Mouse (Mus musculus): ENCODE measurements around the gene Cass4. TPM values are rescaled to one million over a fixed set of nuclear protein-coding genes. Genes with fewer than 3 reads are reported as not detected.

Cass4 gene
- polyA plus RNA-seq, 1 experiment = 0.50 TPM

- no peak for DNase-seq (ENCODE audit: low read depth, low spot score)
Observed at GRCm38 (mm10) chr2:172381341-172381740, 12.3 kb upstream of the Cass4 start.

GRCm38 (mm10) chr2:172381898-172382297 lies 11.7 kb upstream of the Cass4 start:
- DNase-seq (ENCODE audit: low read depth, low spot score) = no peak
- WGBS = 87% methylated on average over 12 of the region's 12 CpGs

More at GRCm38 (mm10) chr2:172381341-172381740, 12.3 kb upstream of the Cass4 start:
- 90% methylated on average over 11 of the region's 11 CpGs for WGBS

- DNase-seq (ENCODE audit: low read depth, low spot score) = no peak
- 89% methylated on average over 3 of the region's 3 CpGs for WGBS
Observed at GRCm38 (mm10) chr2:172384715-172385114, 8.9 kb upstream of the Cass4 start.

GRCm38 (mm10) chr2:172390341-172390740 lies 3.3 kb upstream of the Cass4 start:
- 22% methylated on average over 6 of the region's 6 CpGs for WGBS
- no peak for DNase-seq (ENCODE audit: low read depth, low spot score)

GRCm38 (mm10) chr2:172392041-172392521 lies 1.5 kb upstream of the Cass4 start:
- no peak for DNase-seq (ENCODE audit: low read depth, low spot score)
- WGBS = 26% methylated on average over 10 of the region's 10 CpGs

GRCm38 (mm10) chr2:172394052-172394392 lies 428 bp downstream of the Cass4 start:
- DNase-seq (ENCODE audit: low read depth, low spot score) = no peak
- 55% methylated on average over 2 of the region's 2 CpGs for WGBS

GRCm38 (mm10) chr2:172394671-172395070 lies 1.1 kb downstream of the Cass4 start:
- WGBS = 69% methylated on average over 4 of the region's 4 CpGs

GRCm38 (mm10) chr2:172395961-172396360 lies 2.4 kb downstream of the Cass4 start:
- WGBS = 47% methylated on average over 9 of the region's 9 CpGs
- DNase-seq (ENCODE audit: low read depth, low spot score) = no peak

More at GRCm38 (mm10) chr2:172394671-172395070, 1.1 kb downstream of the Cass4 start:
- DNase-seq (ENCODE audit: low read depth, low spot score) = no peak

- 22% methylated on average over 9 of the region's 9 CpGs for WGBS
- no peak for DNase-seq (ENCODE audit: low read depth, low spot score)
Observed at GRCm38 (mm10) chr2:172399901-172400300, 6.3 kb downstream of the Cass4 start.

- WGBS = 56% methylated on average over 13 of the region's 13 CpGs
- DNase-seq (ENCODE audit: low read depth, low spot score) = no peak
Observed at GRCm38 (mm10) chr2:172401116-172401825, 7.7 kb downstream of the Cass4 start.

- WGBS = 59% methylated on average over 7 of the region's 7 CpGs
Observed at GRCm38 (mm10) chr2:172404239-172404638, 10.6 kb downstream of the Cass4 start.

GRCm38 (mm10) chr2:172405011-172405410 lies 11.4 kb downstream of the Cass4 start:
- DNase-seq (ENCODE audit: low read depth, low spot score) = no peak
- WGBS = 61% methylated on average over 3 of the region's 3 CpGs

More at GRCm38 (mm10) chr2:172404239-172404638, 10.6 kb downstream of the Cass4 start:
- no peak for DNase-seq (ENCODE audit: low read depth, low spot score)

GRCm38 (mm10) chr2:172406173-172406572 lies 12.6 kb downstream of the Cass4 start:
- 59% methylated on average over 4 of the region's 4 CpGs for WGBS
- no peak for DNase-seq (ENCODE audit: low read depth, low spot score)

GRCm38 (mm10) chr2:172407499-172407898 lies 13.9 kb downstream of the Cass4 start:
- DNase-seq (ENCODE audit: low read depth, low spot score) = no peak
- WGBS = 70% methylated on average over 2 of the region's 2 CpGs

- WGBS = 67% methylated on average over 2 of the region's 2 CpGs
- no peak for DNase-seq (ENCODE audit: low read depth, low spot score)
Observed at GRCm38 (mm10) chr2:172410686-172411085, 17.1 kb downstream of the Cass4 start.

GRCm38 (mm10) chr2:172411091-172411490 lies 17.5 kb downstream of the Cass4 start:
- no peak for DNase-seq (ENCODE audit: low read depth, low spot score)
- WGBS = 71% methylated on average over 11 of the region's 11 CpGs

GRCm38 (mm10) chr2:172412454-172412853 lies 18.9 kb downstream of the Cass4 start:
- no peak for DNase-seq (ENCODE audit: low read depth, low spot score)
- 12% methylated on average over 9 of the region's 9 CpGs for WGBS

GRCm38 (mm10) chr2:172413273-172413672 lies 19.7 kb downstream of the Cass4 start:
- DNase-seq (ENCODE audit: low read depth, low spot score) = no peak
- 21% methylated on average over 4 of the region's 4 CpGs for WGBS

- no peak for DNase-seq (ENCODE audit: low read depth, low spot score)
- WGBS = 34% methylated on average over 5 of the region's 5 CpGs
Observed at GRCm38 (mm10) chr2:172413894-172414293, 20.3 kb downstream of the Cass4 start.

- no peak for DNase-seq (ENCODE audit: low read depth, low spot score)
- 61% methylated on average over 12 of the region's 12 CpGs for WGBS
Observed at GRCm38 (mm10) chr2:172416218-172416617, 22.6 kb downstream of the Cass4 start.

GRCm38 (mm10) chr2:172416876-172417275 lies 23.3 kb downstream of the Cass4 start:
- 77% methylated on average over 5 of the region's 5 CpGs for whole genome bisulfite sequencing
- DNase-seq (ENCODE audit: low read depth, low spot score) = no peak

All from large intestine, adult 2 months (tissue).